Mouse (Mus musculus) cortical plate, adult 2 months (tissue): ENCODE results near the gene Mast4. TPM values are rescaled to one million over a fixed set of nuclear protein-coding genes. Genes with fewer than 3 reads are reported as not detected.

Experiments used
- H3K27ac ChIP-seq: fragments of 200-500 bp; 2 replicates; pipeline ENCODE4 v1.5.1; 2012; ENCODE audit warnings: low read length, control low read depth, inconsistent platforms; ENCODE audit not compliant: insufficient read depth
- H3K4me1 ChIP-seq: fragments of 200-500 bp; 2 replicates; pipeline ENCODE4 v1.6.1; 2011; ENCODE audit warnings: low read length; ENCODE audit not compliant: control insufficient read depth, insufficient read depth
- H3K4me3 ChIP-seq: fragments of 200-500 bp; 2 replicates; pipeline ENCODE4 v1.5.1; 2011; ENCODE audit warnings: mild to moderate bottlenecking, low read length, control low read depth; ENCODE audit not compliant: insufficient read depth
- CTCF ChIP-seq: fragments of 200-500 bp; IDR thresholded peaks from 2 replicates; pipeline ENCODE4 v1.5.1; 2011; ENCODE audit warnings: mild to moderate bottlenecking, control low read depth, low read length; ENCODE audit not compliant: insufficient read depth; ENCODE audit errors: extremely low read depth
- POLR2A ChIP-seq: fragments of 200-500 bp; IDR thresholded peaks from 2 replicates; pipeline ENCODE4 v1.6.1; 2011; ENCODE audit warnings: mild to moderate bottlenecking, low read length, control low read depth; ENCODE audit not compliant: insufficient read depth; ENCODE audit errors: extremely low read depth
- polyA plus RNA-seq: library from polyadenylated mRNA; depleted of rRNA; stranded (reverse); fragments of >200 nt; gene quantifications from 2 replicates; pipeline ENCODE4 v1.2.3, GENCODE M21; 2012

The Mast4 gene
- polyA plus RNA-seq, 1 experiment: 19.6 TPM

- Histone ChIP-seq H3K4me1 (no peaks in the 10 kb centered on the region; the same call in 1 of the 2 replicates), H3K27ac (no peak overlapping the region), H3K4me3 (no peak overlapping the region)
- TF ChIP-seq CTCF: no peak
- TF ChIP-seq POLR2A: no peak
These were observed 108.9 kb downstream of the Mast4 start for GRCm38 (mm10) chr13:103225217-103225894.

- Histone ChIP-seq H3K4me1 (peaks cover 2% of the 10 kb centered on the region; the same call in 1 of the 2 replicates), H3K27ac (no peak overlapping the region), H3K4me3 (no peak overlapping the region)
- TF ChIP-seq POLR2A (no peak), CTCF (no peak)
These were observed 113.7 kb downstream of the Mast4 start for GRCm38 (mm10) chr13:103220479-103221064.

- no peak overlapping the region for H3K4me3 ChIP-seq
- TF ChIP-seq CTCF (no peak), POLR2A (no peak)
- H3K4me1 ChIP-seq: peaks cover 2% of the 10 kb centered on the region; the same call in 1 of the 2 replicates
- H3K27ac ChIP-seq: no peak overlapping the region
These were observed 114.3 kb downstream of the Mast4 start for GRCm38 (mm10) chr13:103219999-103220398.

- H3K4me1 ChIP-seq: peaks cover 2% of the 10 kb centered on the region; the same call in 1 of the 2 replicates
- TF ChIP-seq CTCF (no peak), POLR2A (no peak)
- no peak overlapping the region for H3K27ac ChIP-seq
- H3K4me3 ChIP-seq: no peak overlapping the region
These were observed 116.8 kb downstream of the Mast4 start for GRCm38 (mm10) chr13:103217486-103217885.

GRCm38 (mm10) chr13:103214506-103214905 lies 119.8 kb downstream of the Mast4 start:
- no peak overlapping the region for H3K4me3 ChIP-seq
- H3K4me1 ChIP-seq: peaks cover 6% of the 10 kb centered on the region
- H3K27ac ChIP-seq: no peak overlapping the region
- TF ChIP-seq POLR2A (no peak), CTCF (no peak)

- Histone ChIP-seq H3K4me1 (peaks cover 6% of the 10 kb centered on the region), H3K27ac (peak overlapping the region; percentile 26), H3K4me3 (no peak overlapping the region)
- no peak for TF ChIP-seq CTCF
- no peak for TF ChIP-seq POLR2A
These were observed 122.3 kb downstream of the Mast4 start for GRCm38 (mm10) chr13:103211953-103212352.

GRCm38 (mm10) chr13:103211501-103211941 lies 122.8 kb downstream of the Mast4 start:
- peaks cover 6% of the 10 kb centered on the region for H3K4me1 ChIP-seq

GRCm38 (mm10) chr13:103210746-103211145 lies 123.6 kb downstream of the Mast4 start:
- no peak for TF ChIP-seq POLR2A
- no peak for TF ChIP-seq CTCF
- H3K4me1 ChIP-seq: peaks cover 6% of the 10 kb centered on the region
- H3K27ac ChIP-seq: peak overlapping the region; percentile 80; the same call in 1 of the 2 replicates

More at GRCm38 (mm10) chr13:103211501-103211941, 122.8 kb downstream of the Mast4 start:
- Histone ChIP-seq H3K27ac (peak overlapping the region; percentile 26), H3K4me3 (no peak overlapping the region)
- TF ChIP-seq CTCF (no peak), POLR2A (no peak)

GRCm38 (mm10) chr13:103207199-103207598 lies 127.1 kb downstream of the Mast4 start:
- Histone ChIP-seq H3K27ac (no peak overlapping the region), H3K4me3 (no peak overlapping the region), H3K4me1 (peaks cover 8% of the 10 kb centered on the region)
- TF ChIP-seq POLR2A: no peak
- no peak for TF ChIP-seq CTCF

More at GRCm38 (mm10) chr13:103210746-103211145, 123.6 kb downstream of the Mast4 start:
- H3K4me3 ChIP-seq: no peak overlapping the region

- H3K4me1 ChIP-seq: peaks cover 9% of the 10 kb centered on the region
- no peak for TF ChIP-seq CTCF
- no peak for TF ChIP-seq POLR2A
- H3K4me3 ChIP-seq: no peak overlapping the region
- H3K27ac ChIP-seq: no peak overlapping the region
These were observed 127.7 kb downstream of the Mast4 start for GRCm38 (mm10) chr13:103206644-103207043.
